Mouse (Mus musculus) MEL (cell line): ENCODE measurements around the gene Snrnp70. TPM values are rescaled to one million over a fixed set of nuclear protein-coding genes. Genes with fewer than 3 reads are reported as not detected.

Experiments
- DNase-seq: peaks from one replicate; pipeline ENCODE4 v3.0.0; 2011; ENCODE audit warnings: low read depth, low spot score
- H3K27ac ChIP-seq: 2 replicates; pipeline ENCODE4 v1.5.1; 2012; ENCODE audit warnings: low read depth, mild to moderate bottlenecking, control low read depth, low read length, moderate library complexity; ENCODE audit not compliant: control insufficient read depth
- H3K27me3 ChIP-seq, 2 experiments: fragments of 150-350 bp in 1 of 2; sonication (generic) in 1 of 2; 2 replicates each; pipeline ENCODE4 v1.6.1; 2012; ENCODE audit warnings: low read length in 2 of 2, mild to moderate bottlenecking in 2 of 2, improper control_type of control experiment in 1 of 2, moderate library complexity in 1 of 2; ENCODE audit not compliant: insufficient read depth in 2 of 2, control insufficient read depth in 1 of 2
- H3K36me3 ChIP-seq, 2 experiments: 2 replicates each; pipeline ENCODE4 v1.6.1; 2012 to 2014; ENCODE audit warnings: low read length in 2 of 2, improper control_type of control experiment in 1 of 2, inconsistent platforms in 1 of 2, mild to moderate bottlenecking in 1 of 2; ENCODE audit not compliant: insufficient read depth in 2 of 2, control insufficient read depth in 1 of 2
- H3K4me1 ChIP-seq, 2 experiments: fragments of 150-350 bp in 1 of 2; sonication (generic) in 1 of 2; 2 replicates each; pipeline ENCODE4 v1.6.1; 2012; ENCODE audit warnings: low read length in 2 of 2, improper control_type of control experiment in 1 of 2, mild to moderate bottlenecking in 1 of 2; ENCODE audit not compliant: insufficient read depth in 2 of 2, control insufficient read depth in 1 of 2
- H3K4me3 ChIP-seq, 2 experiments: fragments of 150-350 bp in 1 of 2; sonication (generic) in 1 of 2; 2 replicates each; pipeline ENCODE4 v1.5.1; 2012; ENCODE audit warnings: low read depth in 2 of 2, low read length in 2 of 2, mild to moderate bottlenecking in 2 of 2, moderate library complexity in 2 of 2, control low read depth in 1 of 2, improper control_type of control experiment in 1 of 2; ENCODE audit not compliant: control insufficient read depth in 1 of 2, insufficient read depth in 1 of 2
- H3K79me2 ChIP-seq: 2 replicates; pipeline ENCODE4 v1.6.1; 2012; ENCODE audit warnings: mild to moderate bottlenecking, low read length, moderate library complexity; ENCODE audit not compliant: control insufficient read depth, poor library complexity, insufficient read depth
- H3K9ac ChIP-seq: 2 replicates; pipeline ENCODE4 v1.6.1; 2012; ENCODE audit warnings: low read depth, mild to moderate bottlenecking, control low read depth, low read length, moderate library complexity; ENCODE audit not compliant: control insufficient read depth, poor library complexity, severe bottlenecking
- H3K9me3 ChIP-seq: fragments of 150-350 bp; sonication (generic); replicated peaks from 2 replicates; pipeline ENCODE4 v1.6.1; 2012; ENCODE audit warnings: mild to moderate bottlenecking, low read length, improper control_type of control experiment, moderate library complexity; ENCODE audit not compliant: insufficient read depth
- BHLHE40 ChIP-seq: IDR thresholded peaks from 2 replicates; pipeline ENCODE4 v1.6.1; 2012; ENCODE audit warnings: low read depth, mild to moderate bottlenecking, inconsistent platforms, low read length, improper control_type of control experiment, borderline replicate concordance
- CHD1 ChIP-seq: IDR thresholded peaks from 2 replicates; pipeline ENCODE4 v1.6.1; 2012; ENCODE audit warnings: low read depth, mild to moderate bottlenecking, inconsistent platforms, low read length, improper control_type of control experiment
- CHD2 ChIP-seq: IDR thresholded peaks from 2 replicates; pipeline ENCODE4 v1.6.1; 2011; ENCODE audit warnings: low read length, improper control_type of control experiment
- E2F4 ChIP-seq: IDR thresholded peaks from 2 replicates; pipeline ENCODE4 v1.6.1; 2011; ENCODE audit warnings: low read depth, low read length, improper control_type of control experiment, borderline replicate concordance
- EP300 ChIP-seq, 2 experiments: IDR thresholded peaks; 2 replicates each; pipeline ENCODE4 v1.6.1; 2011; ENCODE audit warnings: improper control_type of control experiment in 2 of 2, low read length in 2 of 2, low read depth in 1 of 2, mild to moderate bottlenecking in 1 of 2
- GABPA ChIP-seq: IDR thresholded peaks from 2 replicates; pipeline ENCODE4 v1.6.1; 2012; ENCODE audit warnings: low read depth, mild to moderate bottlenecking, inconsistent platforms, low read length, improper control_type of control experiment, moderate library complexity
- GATA1 ChIP-seq: IDR thresholded peaks from 2 replicates; pipeline ENCODE4 v1.6.1; 2011; ENCODE audit warnings: low read depth, low read length, improper control_type of control experiment
- JUND ChIP-seq: IDR thresholded peaks from 2 replicates; pipeline ENCODE4 v1.6.1; 2011; ENCODE audit warnings: low read depth, mild to moderate bottlenecking, improper control_type of control experiment, low read length
- KAT2A ChIP-seq: conservative IDR thresholded peaks from 2 replicates; pipeline ENCODE4 v1.6.1; 2012; ENCODE audit warnings: low read depth, low read length, improper control_type of control experiment, inconsistent platforms
- MAFK ChIP-seq: IDR thresholded peaks from 2 replicates; pipeline ENCODE4 v1.6.1; 2011; ENCODE audit warnings: low read depth, mild to moderate bottlenecking, low read length, improper control_type of control experiment, borderline replicate concordance
- MAX ChIP-seq: IDR thresholded peaks from 2 replicates; pipeline ENCODE4 v1.6.1; 2011; ENCODE audit warnings: low read length, improper control_type of control experiment
- MXI1 ChIP-seq: IDR thresholded peaks from 2 replicates; pipeline ENCODE4 v1.6.1; 2011; ENCODE audit warnings: mild to moderate bottlenecking, low read depth, low read length, improper control_type of control experiment
- MYB ChIP-seq: IDR thresholded peaks from 2 replicates; pipeline ENCODE4 v1.6.1; 2011; ENCODE audit warnings: mild to moderate bottlenecking, low read depth, low read length, improper control_type of control experiment
- NELFE ChIP-seq: IDR thresholded peaks from 2 replicates; pipeline ENCODE4 v1.6.1; 2011; ENCODE audit warnings: low read depth, low read length, improper control_type of control experiment
- POLR2A ChIP-seq, 2 experiments: IDR thresholded peaks; 2 replicates each; pipeline ENCODE4 v1.6.1; 2011 to 2012; ENCODE audit warnings: low read length in 2 of 2, mild to moderate bottlenecking in 2 of 2, control low read depth in 1 of 2, improper control_type of control experiment in 1 of 2, low read depth in 1 of 2, moderate library complexity in 1 of 2; ENCODE audit not compliant: control insufficient read depth in 1 of 2, insufficient read depth in 1 of 2, poor library complexity in 1 of 2
- POLR2AphosphoS2 ChIP-seq: IDR thresholded peaks from 2 replicates; pipeline ENCODE4 v1.6.1; 2011; ENCODE audit warnings: low read length, improper control_type of control experiment
- POLR2AphosphoS5 ChIP-seq: IDR thresholded peaks from 2 replicates; pipeline ENCODE4 v1.6.1; 2012; ENCODE audit warnings: low read depth, borderline replicate concordance, mild to moderate bottlenecking, inconsistent platforms, low read length, moderate library complexity, mixed read lengths
- RAD21 ChIP-seq: IDR thresholded peaks from 2 replicates; pipeline ENCODE4 v1.6.1; 2011; ENCODE audit warnings: mild to moderate bottlenecking, low read depth, low read length, improper control_type of control experiment
- RCOR1 ChIP-seq: IDR thresholded peaks from 2 replicates; pipeline ENCODE4 v1.6.1; 2012; ENCODE audit warnings: low read depth, mild to moderate bottlenecking, inconsistent platforms, low read length, improper control_type of control experiment
- SIN3A ChIP-seq: IDR thresholded peaks from 2 replicates; pipeline ENCODE4 v1.6.1; 2012; ENCODE audit warnings: low read length, improper control_type of control experiment, inconsistent platforms
- TCF12 ChIP-seq: IDR thresholded peaks from 2 replicates; pipeline ENCODE4 v1.6.1; 2014; ENCODE audit warnings: low read depth, mild to moderate bottlenecking, inconsistent platforms, low read length, improper control_type of control experiment, moderate library complexity
- USF1 ChIP-seq: IDR thresholded peaks from 2 replicates; pipeline ENCODE4 v1.6.1; 2014; ENCODE audit warnings: low read depth, mild to moderate bottlenecking, inconsistent platforms, low read length, improper control_type of control experiment, moderate library complexity
- USF2 ChIP-seq, 2 experiments: IDR thresholded peaks; 2 replicates each; pipeline ENCODE4 v1.6.1; 2011 to 2012; ENCODE audit warnings: improper control_type of control experiment in 2 of 2, low read length in 2 of 2, borderline replicate concordance in 1 of 2, inconsistent platforms in 1 of 2, low read depth in 1 of 2, mild to moderate bottlenecking in 1 of 2; ENCODE audit not compliant: insufficient read depth in 1 of 2
- ZC3H11A ChIP-seq: IDR thresholded peaks from 2 replicates; pipeline ENCODE4 v1.6.1; 2012; ENCODE audit warnings: low read depth, mild to moderate bottlenecking, inconsistent platforms, low read length, improper control_type of control experiment
- ZKSCAN1 ChIP-seq: IDR thresholded peaks from 2 replicates; pipeline ENCODE4 v1.6.1; 2012; ENCODE audit warnings: low read depth, mild to moderate bottlenecking, inconsistent platforms, low read length, improper control_type of control experiment, moderate library complexity
- ZMIZ1 ChIP-seq: IDR thresholded peaks from 2 replicates; pipeline ENCODE4 v1.6.1; 2012; ENCODE audit warnings: low read depth, mild to moderate bottlenecking, inconsistent platforms, low read length, improper control_type of control experiment, moderate library complexity
- ZNF384 ChIP-seq: IDR thresholded peaks from 2 replicates; pipeline ENCODE4 v1.6.1; 2012; ENCODE audit warnings: low read depth, mild to moderate bottlenecking, inconsistent platforms, low read length, improper control_type of control experiment
- polyA plus RNA-seq, 2 experiments: library from polyadenylated mRNA; stranded (reverse) in 1 of 2; unstranded in 1 of 2; fragments of >175 nt in 1 of 2; fragments of >200 nt in 1 of 2; gene quantifications; 2 replicates each; pipeline versions ENCODE4 v1.2.1 to v1.2.4; 2012; ENCODE audit warnings: low replicate concordance in 2 of 2, low read depth in 1 of 2; ENCODE audit not compliant: insufficient read length in 2 of 2, insufficient read depth in 1 of 2, missing spikeins in 1 of 2
- total RNA-seq: library from RNA; depleted of rRNA; stranded (reverse); fragments of 300-350 nt; gene quantifications from 2 replicates; pipeline ENCODE4 v1.2.3, GENCODE M21; 2012

Snrnp70 gene
- total and polyA plus RNA-seq, 3 experiments: 272 to 1,478 (median 588) TPM

DNA sequence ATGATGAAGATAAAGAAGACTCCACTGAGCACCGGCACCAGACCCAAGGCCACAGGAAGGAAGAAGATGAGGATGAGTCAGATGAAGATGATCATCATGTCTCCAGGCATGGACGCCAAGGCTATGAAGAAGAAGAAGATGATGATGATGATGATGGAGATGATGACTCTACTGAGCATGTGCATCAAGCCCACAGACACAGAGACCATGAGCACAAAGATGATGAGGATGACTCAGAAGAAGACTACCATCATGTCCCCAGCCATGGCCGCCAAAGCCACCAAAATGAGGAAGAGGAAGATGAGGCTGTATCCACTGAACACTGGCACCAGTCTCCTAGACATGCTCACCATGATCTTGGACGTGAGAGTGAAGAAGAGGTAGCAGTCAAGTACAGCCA lies 59.2 kb downstream of the Snrnp70 start:
- TF ChIP-seq JUND (no peak), E2F4 (no peak), MXI1 (no peak), ZKSCAN1 (no peak), ZNF384 (no peak), NELFE (no peak), POLR2A (IDR thresholded peaks at IDR 0.05; ENCODE audit: control insufficient read depth in 1 of 2, insufficient read depth in 1 of 2, low read depth in 1 of 2, low read length in 2 of 2, poor library complexity in 1 of 2) (no peak), RAD21 (no peak), SIN3A (no peak), CHD1 (no peak), MYB (no peak), EP300 (IDR thresholded peaks at IDR 0.05; ENCODE audit: low read depth in 1 of 2, low read length in 2 of 2) (no peak), KAT2A (no peak), POLR2AphosphoS5 (no peak), TCF12 (no peak), ZC3H11A (no peak), POLR2AphosphoS2 (no peak)
- Histone ChIP-seq H3K9ac (no peak overlapping the region), H3K27me3 (no peaks in the 10 kb centered on the region), H3K4me3 (no peak overlapping the region), H3K79me2 (peaks cover 1% of the 10 kb centered on the region; the same call in 1 of the 2 replicates), H3K27ac (no peak overlapping the region), H3K9me3 (no peaks in the 10 kb centered on the region), H3K4me1 (peaks cover 6 to 26% of the 10 kb centered on the region in 2 experiments), H3K36me3 (peaks cover 0 to 5% of the 10 kb centered on the region in 2 experiments; a peak in 1 of 4 replicates)
- peak; percentile 25 for DNase-seq

DNA sequence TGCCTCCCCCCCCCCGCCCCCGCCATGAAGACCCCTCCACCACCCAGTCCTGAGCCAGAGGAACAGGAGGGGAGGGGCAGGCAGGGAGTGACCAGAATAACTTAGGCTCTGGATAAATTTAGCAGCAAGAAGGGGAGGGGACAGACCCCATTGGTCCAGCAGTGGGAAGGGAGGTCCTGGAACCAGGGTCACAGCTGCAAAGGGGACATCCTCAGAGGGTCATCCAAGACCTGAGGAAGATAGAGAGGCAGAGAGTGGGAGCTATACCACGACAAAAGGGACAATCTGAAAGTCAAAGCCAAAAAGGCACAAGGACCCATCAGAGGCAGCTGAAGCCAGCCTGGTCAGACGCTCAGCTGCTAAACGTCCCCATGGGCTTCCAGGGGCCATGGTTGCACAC lies 60.5 kb downstream of the Snrnp70 start, which contains the start of gene Hrc:
Gene Hrc (plus strand): TSS at position 235 of the 400 bp plus-strand sequence.
- Histone ChIP-seq H3K9ac (no peak within 1 kb of the TSS), H3K4me3 (no peak within 1 kb of the TSS), H3K4me1 (peaks cover 6 to 16% of the 10 kb centered on the region in 2 experiments), H3K79me2 (peaks cover 1% of the 10 kb centered on the region; the same call in 1 of the 2 replicates), H3K9me3 (no peaks in the 10 kb centered on the region), H3K36me3 (0 out of 4 replicates have a peak, but pooled peaks cover 0 to 5% of the 10 kb centered on the region in 2 experiments), H3K27ac (no peak within 1 kb of the TSS), H3K27me3 (no peaks in the 10 kb centered on the region)
- no peak for TF ChIP-seq NELFE
- TF ChIP-seq ZNF384: no peak
- no peak for TF ChIP-seq SIN3A
- no peak for TF ChIP-seq POLR2A (IDR thresholded peaks at IDR 0.05; ENCODE audit: control insufficient read depth in 1 of 2, insufficient read depth in 1 of 2, low read depth in 1 of 2, low read length in 2 of 2, poor library complexity in 1 of 2)
- no peak for TF ChIP-seq ZMIZ1
- no peak for TF ChIP-seq EP300 (IDR thresholded peaks at IDR 0.05; ENCODE audit: low read depth in 1 of 2, low read length in 2 of 2)
- TF ChIP-seq MXI1: no peak
- no peak for TF ChIP-seq RCOR1
- no peak for TF ChIP-seq USF1
- TF ChIP-seq BHLHE40: no peak
- TF ChIP-seq USF2 (IDR thresholded peaks at IDR 0.05; ENCODE audit: borderline replicate concordance in 1 of 2, insufficient read depth in 1 of 2, low read depth in 1 of 2, low read length in 2 of 2): no peak
- no peak for TF ChIP-seq JUND
- no peak for TF ChIP-seq MAX
- no peak for TF ChIP-seq GABPA
- no peak for TF ChIP-seq CHD2
- TF ChIP-seq MAFK: no peak
- no peak for TF ChIP-seq KAT2A
- no peak for TF ChIP-seq GATA1
- no peak for DNase-seq
